Mouse (Mus musculus) forebrain, embryonic 11.5 days (tissue): ENCODE results near the gene Vmn1r18. TPM values are rescaled to one million over a fixed set of nuclear protein-coding genes. Genes with fewer than 3 reads are reported as not detected.

Experiments used
- polyA plus RNA-seq: library from polyadenylated mRNA; unstranded; fragments of >200 nt; fragmentation: Nextera tagmentation; extraction: Ambion mirVana; gene quantifications from 2 replicates; pipeline ENCODE4 v1.2.1, GENCODE M21; 2014

Gene Vmn1r18
- polyA plus RNA-seq, 1 experiment from 2014 or later, result not detected

Other genes starting within 250 kb of the Vmn1r18 start
- not detected in 2 replicates for gene Vmn1r12, start 238.9 kb downstream of the Vmn1r18 start, polyA plus RNA-seq
- gene Vmn1r13, start 192.5 kb downstream of the Vmn1r18 start, polyA plus RNA-seq, result not detected in 2 replicates
- not detected in 2 replicates for gene Vmn1r14, start 164.1 kb downstream of the Vmn1r18 start, polyA plus RNA-seq
- not detected in 2 replicates for gene Vmn1r15, start 137.8 kb downstream of the Vmn1r18 start, polyA plus RNA-seq
- gene Vmn1r16, start 66.3 kb downstream of the Vmn1r18 start, polyA plus RNA-seq, result not detected in 2 replicates
- gene Vmn1r17, start 32.1 kb downstream of the Vmn1r18 start, polyA plus RNA-seq, result not detected in 2 replicates
- not detected in 2 replicates for gene Vmn1r19, start 8.0 kb upstream of the Vmn1r18 start, polyA plus RNA-seq
- not detected in 2 replicates for gene Vmn1r20, start 33.1 kb upstream of the Vmn1r18 start, polyA plus RNA-seq
- 6.2 and 6.7 TPM in 2 replicates for gene Ppm1k, start 139.7 kb upstream of the Vmn1r18 start, polyA plus RNA-seq
- gene Herc6, start 185.2 kb upstream of the Vmn1r18 start, polyA plus RNA-seq, result 2.7 and 3.4 TPM in 2 replicates